Mouse (Mus musculus) kidney, embryonic 16.5 days (tissue): ENCODE data around the gene Pkhd1. TPM values are rescaled to one million over a fixed set of nuclear protein-coding genes. Genes with fewer than 3 reads are reported as not detected.

Experiments used
- ATAC-seq: fragments of 200-750 bp; cut with Nextera tagmentation; 2 replicates; pipeline ENCODE4 v1.8.0; 2017; ENCODE audit warnings: moderate TSS enrichment; ENCODE audit not compliant: low FRiP score, low TSS enrichment
- H3K27ac ChIP-seq: fragments of 300-500 bp; sonication (generic); 2 replicates; pipeline ENCODE4 v1.5.1; 2014; ENCODE audit warnings: low read length
- H3K27me3 ChIP-seq: fragments of 300-500 bp; sonication (generic); 2 replicates; pipeline ENCODE4 v1.6.1; 2014; ENCODE audit warnings: low read length, control low read depth, mixed read lengths; ENCODE audit not compliant: insufficient read depth
- H3K36me3 ChIP-seq: fragments of 300-500 bp; sonication (generic); 2 replicates; pipeline ENCODE4 v1.6.1; 2014; ENCODE audit warnings: low read length, control low read depth, mixed read lengths; ENCODE audit not compliant: insufficient read depth
- H3K4me1 ChIP-seq: fragments of 300-500 bp; sonication (generic); 2 replicates; pipeline ENCODE4 v1.6.1; 2014; ENCODE audit warnings: low read length, control low read depth, mixed read lengths; ENCODE audit not compliant: insufficient read depth
- H3K4me2 ChIP-seq: fragments of 300-500 bp; sonication (generic); replicated peaks from 2 replicates; pipeline ENCODE4 v1.6.1; 2014; ENCODE audit warnings: low read depth, low read length
- H3K4me3 ChIP-seq: fragments of 300-500 bp; sonication (generic); 2 replicates; pipeline ENCODE4 v1.5.1; 2014; ENCODE audit warnings: mild to moderate bottlenecking, low read length
- H3K9ac ChIP-seq: fragments of 300-500 bp; sonication (generic); replicated peaks from 2 replicates; pipeline ENCODE4 v1.6.1; 2014; ENCODE audit warnings: low read length
- H3K9me3 ChIP-seq: fragments of 300-500 bp; sonication (generic); 2 replicates; pipeline ENCODE4 v1.6.1; 2016; ENCODE audit warnings: low read length, control low read depth
- WGBS: fragments of 180-500 bp; shearing (Covaris S2); extraction: QIAGEN DNeasy Blood & Tissue Kit; methylation state at CpG from one replicate; pipeline ENCODE4 v1.1.7; 2014; 5-methylcytosine and 5-hydroxymethylcytosine counted together
- polyA plus RNA-seq: library from polyadenylated mRNA; unstranded; fragments of >200 nt; fragmentation: Nextera tagmentation; extraction: Ambion mirVana; gene quantifications from 2 replicates; pipeline ENCODE4 v1.2.1, GENCODE M21; 2015

Gene Pkhd1
- polyA plus RNA-seq: 4.7 and 7.7 TPM in 2 replicates

- Histone ChIP-seq H3K27ac (peak within 1 kb of the TSS; percentile 95), H3K9me3 (no peaks in the 10 kb centered on the region), H3K27me3 (no peaks in the 10 kb centered on the region), H3K36me3 (no peaks in the 10 kb centered on the region), H3K4me3 (peak within 1 kb of the TSS; percentile 34), H3K9ac (peak within 1 kb of the TSS; percentile 56), H3K4me1 (peaks cover 7% of the 10 kb centered on the region), H3K4me2 (peak within 1 kb of the TSS; percentile 38)
- ATAC-seq: peak; percentile 68
- 67% methylated on average over 10 of the region's 10 CpGs for WGBS
Measured at GRCm38 (mm10) chr1:20617849-20618530, at the start of gene Pkhd1. Gene Pkhd1, minus strand, starts transcription at chr1:20618064.

- Histone ChIP-seq H3K9me3 (no peaks in the 10 kb centered on the region), H3K27me3 (no peaks in the 10 kb centered on the region), H3K4me1 (no peaks in the 10 kb centered on the region), H3K4me2 (no peak overlapping the region), H3K36me3 (no peaks in the 10 kb centered on the region), H3K9ac (no peak overlapping the region), H3K27ac (no peak overlapping the region), H3K4me3 (no peak overlapping the region)
- 68% methylated on average over 7 of the region's 7 CpGs for WGBS
- ATAC-seq: no peak
Measured at GRCm38 (mm10) chr1:20667567-20667966, 49.7 kb upstream of the Pkhd1 start.

- Histone ChIP-seq H3K4me1 (no peaks in the 10 kb centered on the region), H3K27ac (no peak overlapping the region), H3K9me3 (no peaks in the 10 kb centered on the region), H3K9ac (no peak overlapping the region), H3K4me2 (no peak overlapping the region), H3K27me3 (no peaks in the 10 kb centered on the region), H3K36me3 (no peaks in the 10 kb centered on the region), H3K4me3 (no peak overlapping the region)
- WGBS: 69% methylated on average over 2 of the region's 2 CpGs
- ATAC-seq: no peak
Measured at GRCm38 (mm10) chr1:20666233-20666632, 48.4 kb upstream of the Pkhd1 start.

GRCm38 (mm10) chr1:20655085-20655484, 37.2 kb upstream of the Pkhd1 start:
- no peaks in the 10 kb centered on the region for H3K36me3 ChIP-seq
- H3K4me1 ChIP-seq: peaks cover 12% of the 10 kb centered on the region; the same call in 1 of the 2 replicates
- H3K27me3 ChIP-seq: no peaks in the 10 kb centered on the region
- no peak overlapping the region for H3K4me2 ChIP-seq
- peak; percentile 69 for ATAC-seq
- H3K4me3 ChIP-seq: no peak overlapping the region
- H3K9ac ChIP-seq: no peak overlapping the region
- 53% methylated on average over 5 of the region's 5 CpGs for WGBS
- H3K27ac ChIP-seq: peak overlapping the region; percentile 95
- H3K9me3 ChIP-seq: no peaks in the 10 kb centered on the region

GRCm38 (mm10) chr1:20653513-20654506, 35.9 kb upstream of the Pkhd1 start:
- Histone ChIP-seq H3K4me1 (peaks cover 12% of the 10 kb centered on the region; the same call in 1 of the 2 replicates), H3K4me3 (no peak overlapping the region), H3K36me3 (no peaks in the 10 kb centered on the region), H3K27ac (peak overlapping the region; percentile 95), H3K9ac (no peak overlapping the region), H3K27me3 (no peaks in the 10 kb centered on the region), H3K4me2 (peak overlapping the region; percentile 10; the same call in 1 of the 2 replicates), H3K9me3 (no peaks in the 10 kb centered on the region)
- ATAC-seq: peak; percentile 90
- WGBS: 33% methylated on average over 6 of the region's 6 CpGs

- Histone ChIP-seq H3K36me3 (no peaks in the 10 kb centered on the region), H3K4me2 (no peak overlapping the region), H3K27me3 (no peaks in the 10 kb centered on the region), H3K9me3 (no peaks in the 10 kb centered on the region), H3K4me3 (no peak overlapping the region), H3K9ac (no peak overlapping the region), H3K4me1 (no peaks in the 10 kb centered on the region), H3K27ac (no peak overlapping the region)
- no peak for ATAC-seq
- WGBS: 46% methylated on average over 2 of the region's 2 CpGs
Measured at GRCm38 (mm10) chr1:20634856-20635255, 17.0 kb upstream of the Pkhd1 start.

- H3K36me3 ChIP-seq: no peaks in the 10 kb centered on the region
- no peak for ATAC-seq
- H3K27ac ChIP-seq: no peak overlapping the region
- H3K27me3 ChIP-seq: no peaks in the 10 kb centered on the region
- WGBS: 81% methylated on average over 7 of the region's 7 CpGs
- H3K9ac ChIP-seq: no peak overlapping the region
- H3K4me2 ChIP-seq: no peak overlapping the region
- no peaks in the 10 kb centered on the region for H3K4me1 ChIP-seq
- no peak overlapping the region for H3K4me3 ChIP-seq
- no peaks in the 10 kb centered on the region for H3K9me3 ChIP-seq
Measured at GRCm38 (mm10) chr1:20633276-20633869, 15.5 kb upstream of the Pkhd1 start.

GRCm38 (mm10) chr1:20624564-20624963, 6.7 kb upstream of the Pkhd1 start:
- no peaks in the 10 kb centered on the region for H3K9me3 ChIP-seq
- H3K4me2 ChIP-seq: no peak overlapping the region
- peaks cover 1% of the 10 kb centered on the region; the same call in 1 of the 2 replicates for H3K4me1 ChIP-seq
- WGBS: 83% methylated on average over 3 of the region's 3 CpGs
- no peaks in the 10 kb centered on the region for H3K36me3 ChIP-seq
- ATAC-seq: no peak
- H3K27me3 ChIP-seq: no peaks in the 10 kb centered on the region
- no peak overlapping the region for H3K9ac ChIP-seq
- H3K4me3 ChIP-seq: no peak overlapping the region
- H3K27ac ChIP-seq: no peak overlapping the region

- Histone ChIP-seq H3K27me3 (no peaks in the 10 kb centered on the region), H3K9me3 (no peaks in the 10 kb centered on the region), H3K9ac (no peak overlapping the region), H3K36me3 (no peaks in the 10 kb centered on the region), H3K4me3 (no peak overlapping the region), H3K4me1 (peaks cover 7% of the 10 kb centered on the region), H3K4me2 (no peak overlapping the region), H3K27ac (no peak overlapping the region)
- no peak for ATAC-seq
- 87% methylated on average over 4 of the region's 4 CpGs for WGBS
Measured at GRCm38 (mm10) chr1:20623375-20623774, 5.5 kb upstream of the Pkhd1 start.
